Mouse (Mus musculus) liver, postnatal 0 days (tissue): ENCODE data around the gene Bak1. TPM values are rescaled to one million over a fixed set of nuclear protein-coding genes. Genes with fewer than 3 reads are reported as not detected.

Source experiments
- ATAC-seq: fragments of 200-750 bp; cut with Nextera tagmentation; 2 replicates; pipeline ENCODE4 v1.8.0; 2017; ENCODE audit warnings: mild to moderate bottlenecking, moderate library complexity
- DNase-seq: peaks from one replicate; pipeline ENCODE4 v3.0.0-alpha.2; 2016
- H3K27ac ChIP-seq: fragments of 300-500 bp; sonication (generic); 2 replicates; pipeline ENCODE4 v1.5.1; 2014; ENCODE audit warnings: antibody characterized with exemption, moderate library complexity, mild to moderate bottlenecking, low read depth
- H3K27me3 ChIP-seq: fragments of 300-500 bp; sonication (generic); 2 replicates; pipeline ENCODE4 v1.6.1; 2014; ENCODE audit warnings: low read length, control low read depth, mixed read lengths; ENCODE audit not compliant: insufficient read depth
- H3K36me3 ChIP-seq: fragments of 300-500 bp; sonication (generic); replicated peaks from 2 replicates; pipeline ENCODE4 v1.6.1; 2014; ENCODE audit warnings: mild to moderate bottlenecking, control low read depth, low read length, moderate library complexity, mixed read lengths; ENCODE audit not compliant: insufficient read depth
- H3K4me1 ChIP-seq: fragments of 300-500 bp; sonication (generic); 2 replicates; pipeline ENCODE4 v1.6.1; 2014; ENCODE audit warnings: antibody characterized with exemption, mild to moderate bottlenecking, control low read depth; ENCODE audit not compliant: insufficient read depth
- H3K4me2 ChIP-seq: fragments of 300-500 bp; sonication (generic); 2 replicates; pipeline ENCODE4 v1.6.1; 2014; ENCODE audit warnings: low read depth, mild to moderate bottlenecking, low read length, moderate library complexity, mixed read lengths
- H3K4me3 ChIP-seq: fragments of 300-500 bp; sonication (generic); 2 replicates; pipeline ENCODE4 v1.5.1; 2014; ENCODE audit warnings: low read depth, low read length
- H3K9ac ChIP-seq: fragments of 300-500 bp; sonication (generic); replicated peaks from 2 replicates; pipeline ENCODE4 v1.6.1; 2014; ENCODE audit warnings: mild to moderate bottlenecking, moderate library complexity
- H3K9me3 ChIP-seq: fragments of 300-500 bp; sonication (generic); 2 replicates; pipeline ENCODE4 v1.6.1; 2016; ENCODE audit warnings: mild to moderate bottlenecking, control low read depth, low read length, mixed read lengths
- CTCF ChIP-seq: sonication (generic); IDR thresholded peaks from 2 replicates; pipeline ENCODE4 v1.5.1; 2016; ENCODE audit warnings: antibody characterized with exemption, low read depth
- EP300 ChIP-seq: IDR thresholded peaks from 2 replicates; pipeline ENCODE4 v1.6.1; 2016; ENCODE audit warnings: antibody characterized with exemption, low read depth, mild to moderate bottlenecking
- WGBS: fragments of 180-500 bp; shearing (Covaris S2); extraction: QIAGEN DNeasy Blood & Tissue Kit; methylation state at CpG from one replicate; pipeline ENCODE4 v1.1.7; 2014; ENCODE audit not compliant: insufficient replicate concordance; 5-methylcytosine and 5-hydroxymethylcytosine counted together
- polyA plus RNA-seq: library from polyadenylated mRNA; unstranded; fragments of >200 nt; fragmentation: Nextera tagmentation; extraction: Ambion mirVana; gene quantifications from 2 replicates; pipeline ENCODE4 v1.2.1, GENCODE M21; 2015

The Bak1 gene
- polyA plus RNA-seq, 1 experiment from 2014 or later, result 2.7 TPM

- Histone ChIP-seq H3K27me3 (no peaks in the 10 kb centered on the region), H3K4me3 (no peak overlapping the region), H3K27ac (no peak overlapping the region), H3K4me2 (no peak overlapping the region), H3K9ac (no peak overlapping the region), H3K36me3 (no peaks in the 10 kb centered on the region), H3K9me3 (no peaks in the 10 kb centered on the region), H3K4me1 (no peaks in the 10 kb centered on the region)
- ATAC-seq, result no peak
- DNase-seq, result peak; percentile 68
- no peak for TF ChIP-seq EP300
- TF ChIP-seq CTCF, result peak; percentile 80
- WGBS, result 55% methylated on average over 6 of the region's 6 CpGs
These were observed 26.9 kb downstream of the Bak1 start for GRCm38 (mm10) chr17:27001889-27002288.

GRCm38 (mm10) chr17:27001151-27001550 is 27.7 kb downstream of the Bak1 start:
- peak; percentile 68 for TF ChIP-seq CTCF
- TF ChIP-seq EP300, result no peak
- Histone ChIP-seq H3K4me2 (no peak overlapping the region), H3K36me3 (no peaks in the 10 kb centered on the region), H3K27me3 (no peaks in the 10 kb centered on the region), H3K4me1 (no peaks in the 10 kb centered on the region), H3K27ac (no peak overlapping the region), H3K4me3 (no peak overlapping the region), H3K9me3 (no peaks in the 10 kb centered on the region), H3K9ac (no peak overlapping the region)
- ATAC-seq, result peak; percentile 45; the same call in 1 of the 2 replicates
- DNase-seq, result peak; percentile 59
- WGBS, result 70% methylated on average over 7 of the region's 7 CpGs

GRCm38 (mm10) chr17:26999996-27000395 is 28.8 kb downstream of the Bak1 start:
- 72% methylated on average over 12 of the region's 12 CpGs for WGBS
- H3K9ac ChIP-seq, result no peak overlapping the region; the same call in 1 of the 2 replicates
- no peak overlapping the region for H3K4me2 ChIP-seq
- no peak overlapping the region for H3K4me3 ChIP-seq
- ATAC-seq (no peak), DNase-seq (no peak)
- no peaks in the 10 kb centered on the region for H3K4me1 ChIP-seq
- no peaks in the 10 kb centered on the region for H3K27me3 ChIP-seq
- H3K27ac ChIP-seq, result no peak overlapping the region
- H3K9me3 ChIP-seq, result no peaks in the 10 kb centered on the region
- TF ChIP-seq CTCF (no peak), EP300 (no peak)
- no peaks in the 10 kb centered on the region for H3K36me3 ChIP-seq

- no peaks in the 10 kb centered on the region for H3K27me3 ChIP-seq
- TF ChIP-seq CTCF (no peak), EP300 (no peak)
- H3K36me3 ChIP-seq, result no peaks in the 10 kb centered on the region
- WGBS, result 52% methylated on average over 15 of the region's 15 CpGs
- H3K4me1 ChIP-seq, result no peaks in the 10 kb centered on the region
- H3K9ac ChIP-seq, result no peak overlapping the region
- H3K4me2 ChIP-seq, result no peak overlapping the region
- H3K9me3 ChIP-seq, result no peaks in the 10 kb centered on the region
- no peak overlapping the region for H3K4me3 ChIP-seq
- ATAC-seq (no peak), DNase-seq (no peak)
- H3K27ac ChIP-seq, result no peak overlapping the region
These were observed 30.5 kb downstream of the Bak1 start for GRCm38 (mm10) chr17:26998283-26998682.

DNA sequence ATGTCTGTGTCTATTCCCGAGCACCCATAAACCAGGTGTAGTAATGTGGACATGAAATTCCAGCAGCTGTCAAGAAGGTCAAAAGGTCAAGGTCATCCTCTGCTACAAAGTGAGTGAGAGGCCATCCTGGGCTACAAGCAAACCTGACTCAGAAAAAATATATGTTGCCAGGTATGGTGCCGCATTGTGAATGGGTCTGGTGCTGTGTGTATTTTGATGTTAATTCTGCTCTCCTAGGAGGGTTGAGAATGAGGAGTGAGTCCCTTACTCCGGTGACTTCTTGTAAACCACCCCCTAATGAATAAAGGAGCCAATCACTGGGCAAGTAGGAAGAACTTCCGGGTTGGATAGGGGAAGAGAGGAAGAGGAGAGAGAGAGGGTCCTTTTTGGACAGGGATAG is 31.1 kb downstream of the Bak1 start:
- Histone ChIP-seq H3K4me3 (no peak overlapping the region), H3K9ac (no peak overlapping the region), H3K27me3 (no peaks in the 10 kb centered on the region), H3K4me1 (no peaks in the 10 kb centered on the region), H3K36me3 (no peaks in the 10 kb centered on the region), H3K27ac (no peak overlapping the region), H3K9me3 (no peaks in the 10 kb centered on the region), H3K4me2 (no peak overlapping the region)
- ATAC-seq, result no peak
- no peak for TF ChIP-seq EP300
- no peak for TF ChIP-seq CTCF
- WGBS, result 67% methylated on average over 4 of the region's 4 CpGs
- no peak for DNase-seq

- DNase-seq, result no peak
These were observed 33.2 kb downstream of the Bak1 start for GRCm38 (mm10) chr17:26995562-26995961.

DNA sequence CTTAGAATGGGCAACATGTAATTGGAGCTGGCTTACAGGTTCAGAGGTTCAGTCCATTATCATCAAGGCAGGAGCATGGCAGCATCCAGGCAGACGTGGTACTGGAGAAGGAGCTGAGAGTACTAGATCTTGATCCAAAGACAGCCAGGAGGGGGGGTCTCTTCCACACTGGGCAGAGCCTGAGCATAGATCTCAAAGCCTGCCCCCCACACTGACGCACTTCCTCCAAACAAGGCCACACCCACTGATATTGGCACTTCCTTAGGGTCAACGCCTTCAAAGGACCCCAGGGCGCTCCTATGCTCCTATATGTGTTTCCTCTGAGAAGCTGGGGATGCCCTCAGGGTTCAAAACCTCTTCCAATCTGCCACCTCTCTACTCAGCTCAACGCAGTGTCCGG is 33.8 kb downstream of the Bak1 start:
- ATAC-seq (peak; percentile 40), DNase-seq (no peak)
- no peak overlapping the region for H3K4me3 ChIP-seq
- no peaks in the 10 kb centered on the region for H3K36me3 ChIP-seq
- no peak overlapping the region for H3K4me2 ChIP-seq
- no peaks in the 10 kb centered on the region for H3K9me3 ChIP-seq
- no peak overlapping the region for H3K9ac ChIP-seq
- H3K27ac ChIP-seq, result peak overlapping the region; percentile 53; the same call in 1 of the 2 replicates
- 69% methylated on average over 6 of the region's 6 CpGs for WGBS
- no peaks in the 10 kb centered on the region for H3K27me3 ChIP-seq
- TF ChIP-seq EP300 (no peak), CTCF (no peak)
- H3K4me1 ChIP-seq, result no peaks in the 10 kb centered on the region

More at GRCm38 (mm10) chr17:26995562-26995961, 33.2 kb downstream of the Bak1 start:
- H3K36me3 ChIP-seq, result no peaks in the 10 kb centered on the region
- no peaks in the 10 kb centered on the region for H3K9me3 ChIP-seq
- H3K4me2 ChIP-seq, result no peak overlapping the region
- no peaks in the 10 kb centered on the region for H3K4me1 ChIP-seq
- ATAC-seq, result peak; percentile 38
- no peak overlapping the region for H3K9ac ChIP-seq
- WGBS, result 56% methylated on average over 8 of the region's 8 CpGs
- no peak overlapping the region for H3K4me3 ChIP-seq
- H3K27ac ChIP-seq, result no peak overlapping the region
- TF ChIP-seq CTCF, result no peak
- H3K27me3 ChIP-seq, result no peaks in the 10 kb centered on the region
